Mouse (Mus musculus): ENCODE measurements around the gene Mrtfb.

The Mrtfb gene

DNA sequence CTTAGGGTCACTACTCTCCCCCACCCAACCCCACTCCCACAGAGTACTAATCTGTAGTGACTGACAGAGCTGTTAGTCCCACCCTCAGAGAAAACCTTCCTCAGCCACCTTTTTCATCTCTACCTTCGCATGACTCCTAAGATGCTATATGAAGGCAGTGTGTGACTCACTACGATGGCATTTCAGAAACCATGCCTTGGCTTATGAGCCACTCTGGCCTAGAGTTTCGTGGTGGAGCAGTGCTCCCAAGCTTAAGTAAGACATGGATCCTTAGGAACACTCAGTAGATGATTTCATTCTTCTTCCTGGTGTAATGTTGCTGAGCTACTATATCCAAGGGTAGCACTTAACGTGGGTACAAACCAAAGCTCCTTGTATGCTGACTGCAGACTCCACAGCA is 94.4 kb downstream of the Mrtfb start:
- peak; percentile 64 for DNase-seq (ENCODE audit: low read depth, low spot score)

DNA sequence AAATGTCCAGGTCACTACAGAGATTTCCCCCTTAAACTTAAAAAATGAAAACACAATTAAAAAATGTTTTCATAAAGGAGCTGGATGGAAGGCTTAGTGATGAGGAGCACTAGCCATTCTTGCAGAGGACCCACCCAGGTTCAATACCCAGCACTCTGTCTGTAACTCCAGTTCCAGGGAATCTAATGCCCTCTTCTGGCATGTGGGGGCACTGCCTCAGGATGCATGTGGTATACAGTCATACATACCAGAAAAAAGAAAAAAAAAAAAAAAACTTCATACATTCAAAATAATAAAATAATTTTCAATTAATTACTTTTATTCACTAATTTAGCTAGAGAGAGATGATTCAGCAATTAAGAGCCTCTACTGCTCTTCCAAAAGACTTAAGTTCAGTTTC is 95.0 kb downstream of the Mrtfb start:
- no peak for DNase-seq (ENCODE audit: low read depth, low spot score)

DNA sequence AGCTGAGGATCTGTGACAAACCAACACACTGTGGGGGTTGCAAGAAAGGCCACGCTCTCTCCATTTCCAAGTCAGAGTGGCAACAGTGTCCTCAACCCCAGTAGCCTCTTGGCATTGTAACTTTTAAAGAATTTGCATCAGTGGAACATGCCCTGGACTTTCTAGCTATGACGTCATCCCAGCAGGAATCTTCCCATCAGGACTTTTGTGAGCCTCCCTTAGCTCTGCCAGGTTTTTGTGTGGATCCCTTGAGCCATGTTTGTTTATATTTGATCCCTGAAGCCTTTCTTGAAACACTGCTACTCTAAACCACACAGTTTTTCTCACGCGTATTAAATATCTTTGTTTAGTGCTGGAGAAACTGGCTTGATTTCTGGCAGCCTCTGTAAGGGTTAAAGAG is 97.6 kb downstream of the Mrtfb start:
- no peak for DNase-seq (ENCODE audit: low read depth, low spot score)

GRCm38 (mm10) chr16:13354431-13354830 is 98.2 kb downstream of the Mrtfb start:
- DNase-seq (ENCODE audit: low read depth, low spot score), result no peak

DNA sequence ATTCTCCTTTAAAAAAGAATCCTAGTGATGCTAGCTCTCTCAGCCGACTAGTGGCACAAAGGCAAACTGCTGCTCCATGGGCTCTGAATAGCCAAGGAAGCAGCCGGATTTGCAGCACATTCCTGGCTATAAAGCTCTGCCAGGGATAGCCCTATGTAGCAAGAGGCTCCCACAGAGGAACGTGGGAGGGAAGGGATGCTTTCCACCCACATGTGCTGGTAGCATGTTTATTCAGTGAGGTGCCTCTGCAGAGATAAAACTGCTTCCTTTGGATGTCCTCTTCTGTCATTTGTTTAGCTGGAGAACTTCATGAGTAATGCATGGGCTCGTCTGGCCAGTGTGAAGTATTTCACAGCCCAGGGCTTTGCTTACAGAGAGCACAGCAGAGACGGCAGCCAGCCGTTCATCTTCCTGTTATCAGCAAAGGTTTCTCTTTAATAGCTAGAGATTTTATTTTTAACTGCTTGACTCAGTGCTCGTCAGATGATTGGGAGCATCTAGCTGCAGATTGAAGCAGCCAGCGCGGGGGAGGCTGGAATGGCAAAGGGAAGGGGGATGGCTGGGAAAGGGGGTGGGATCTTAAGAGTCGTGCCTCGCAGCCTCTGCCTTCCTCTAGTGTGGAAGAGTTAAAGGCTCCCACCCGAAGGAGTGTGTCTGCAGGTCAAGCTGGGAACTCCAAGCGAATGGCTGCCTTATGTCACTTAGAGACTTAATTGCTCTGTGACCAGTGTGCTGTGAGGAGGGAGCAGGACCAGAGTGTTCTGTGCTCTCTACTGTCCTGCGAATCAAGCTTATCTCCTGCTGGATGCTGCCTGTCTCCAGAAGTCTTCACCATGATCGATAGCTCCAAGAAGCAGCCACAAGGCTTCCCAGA is 101.8 kb downstream of the Mrtfb start:
- peak; percentile 96 for DNase-seq (ENCODE audit: low read depth, low spot score)

DNA sequence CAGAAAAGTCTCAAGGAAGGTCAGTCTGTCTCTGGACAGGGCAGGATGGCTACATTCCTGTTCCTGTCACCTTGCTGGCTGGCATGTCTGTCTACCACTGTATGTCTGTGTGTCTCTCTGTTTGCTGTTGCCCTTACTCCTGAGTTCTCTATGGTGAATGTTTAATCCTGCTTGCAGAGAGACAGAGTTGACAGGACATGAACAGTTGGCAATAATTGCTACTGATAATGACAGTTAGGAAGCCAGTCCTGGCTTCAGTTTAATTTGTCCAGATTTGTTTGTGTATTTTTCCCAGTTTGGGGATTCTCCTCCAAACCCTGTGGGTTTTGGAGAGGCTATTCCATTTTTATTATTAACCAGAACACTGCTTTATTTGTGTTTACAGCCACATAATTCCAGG is 102.5 kb downstream of the Mrtfb start:
- DNase-seq (ENCODE audit: low read depth, low spot score), result no peak

DNA sequence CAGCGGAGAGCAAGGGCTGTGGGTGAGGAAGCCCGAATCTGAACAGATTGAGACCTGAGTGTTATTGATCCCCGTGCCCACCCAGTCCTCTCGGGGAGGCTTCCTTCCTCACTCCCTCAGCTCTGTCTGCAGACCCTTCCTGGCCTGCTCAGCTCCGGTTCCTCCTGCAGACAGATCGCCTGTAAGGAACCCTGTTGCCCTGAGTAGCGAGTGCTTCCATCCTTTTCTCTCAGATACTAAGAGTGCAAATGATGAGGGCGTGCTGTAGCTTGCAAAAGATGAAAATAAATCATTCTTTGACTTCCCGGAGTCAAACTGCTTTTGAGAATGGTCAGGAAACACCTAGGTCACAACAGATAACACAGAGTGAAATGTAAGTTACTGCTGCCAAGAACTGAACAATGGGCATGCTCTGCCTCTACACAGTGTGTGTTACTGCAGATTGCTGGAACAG is 103.2 kb downstream of the Mrtfb start:
- DNase-seq (ENCODE audit: low read depth, low spot score), result peak; percentile 82

DNA sequence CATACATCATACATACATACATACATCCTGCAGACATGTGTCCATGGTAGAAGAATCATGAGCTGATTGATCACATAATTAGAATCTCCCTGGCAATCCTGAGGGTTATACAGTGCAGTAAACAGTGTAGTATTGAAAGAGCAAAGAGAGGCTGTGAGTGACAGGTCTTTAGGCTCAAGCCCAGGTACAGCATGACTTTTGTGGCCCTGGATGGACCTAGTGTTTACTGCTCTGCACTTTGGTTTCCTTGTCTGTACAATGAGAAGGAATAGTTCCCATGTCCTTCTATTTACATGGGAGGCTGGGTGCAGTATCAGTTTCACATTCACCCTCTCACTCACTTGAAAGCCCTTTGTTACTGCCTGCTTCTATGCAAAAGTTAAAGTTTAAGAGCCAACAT is 103.9 kb downstream of the Mrtfb start:
- DNase-seq (ENCODE audit: low read depth, low spot score), result no peak

DNA sequence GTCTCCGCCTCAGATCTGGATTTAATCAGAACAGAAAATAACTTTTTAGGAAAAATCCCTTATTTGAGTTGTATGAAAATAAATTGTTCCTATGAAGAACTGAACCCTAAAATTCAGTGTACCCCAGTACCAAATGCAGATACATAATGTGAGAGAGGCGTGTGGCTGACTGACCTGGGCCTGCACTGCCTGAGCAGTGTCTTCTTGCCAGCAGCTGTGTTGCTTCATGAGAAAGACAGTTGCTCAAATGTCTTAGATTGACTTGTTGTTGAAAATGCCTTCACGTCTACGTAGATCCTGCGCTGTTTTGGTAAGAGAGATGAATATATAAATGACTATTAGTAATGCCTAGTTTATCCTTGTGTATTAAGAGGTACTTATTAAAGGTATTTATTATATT is 104.6 kb downstream of the Mrtfb start:
- DNase-seq (ENCODE audit: low read depth, low spot score), result no peak

DNA sequence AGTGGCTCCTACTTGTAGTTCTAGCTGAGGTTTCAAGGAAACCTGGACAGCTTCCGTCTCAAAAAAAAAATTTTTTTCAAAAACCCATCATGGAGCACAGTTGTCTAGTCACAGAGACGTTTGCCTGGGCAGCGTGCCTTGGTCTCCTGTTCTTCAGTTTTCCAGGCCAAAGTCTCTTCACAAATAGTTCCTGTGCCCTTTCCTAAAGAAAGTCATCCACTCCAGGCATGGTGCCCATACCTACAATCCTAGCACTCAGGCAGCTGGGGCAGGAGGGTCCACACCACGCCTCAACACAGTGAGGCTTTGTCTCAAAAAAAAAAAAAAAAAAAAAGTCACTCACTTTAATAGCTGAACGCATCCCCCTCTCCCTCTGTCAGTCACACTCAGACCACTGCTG is 106.9 kb downstream of the Mrtfb start:
- no peak for DNase-seq (ENCODE audit: low read depth, low spot score)

GRCm38 (mm10) chr16:13364145-13364544 is 107.9 kb downstream of the Mrtfb start:
- no peak for DNase-seq (ENCODE audit: low read depth, low spot score)

DNA sequence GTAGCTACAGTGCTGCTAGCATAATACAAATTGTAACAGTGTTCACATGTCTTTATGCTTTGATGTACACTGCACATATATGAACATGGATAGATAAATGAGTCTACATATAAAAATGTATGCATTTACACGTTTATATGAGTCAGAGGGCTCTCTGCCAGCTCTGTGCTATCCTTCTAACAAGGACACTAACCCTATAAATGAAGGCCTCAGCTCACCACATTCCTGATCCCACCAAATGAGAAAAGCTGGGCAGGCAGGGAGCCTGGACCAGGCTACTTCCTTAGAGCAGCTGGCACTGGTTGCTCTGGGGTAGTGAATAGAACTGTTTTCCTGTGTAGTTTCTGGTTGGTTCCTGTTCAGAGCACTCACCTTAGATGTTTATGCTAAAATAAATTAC is 110.0 kb downstream of the Mrtfb start:
- DNase-seq (ENCODE audit: low read depth, low spot score), result no peak

DNA sequence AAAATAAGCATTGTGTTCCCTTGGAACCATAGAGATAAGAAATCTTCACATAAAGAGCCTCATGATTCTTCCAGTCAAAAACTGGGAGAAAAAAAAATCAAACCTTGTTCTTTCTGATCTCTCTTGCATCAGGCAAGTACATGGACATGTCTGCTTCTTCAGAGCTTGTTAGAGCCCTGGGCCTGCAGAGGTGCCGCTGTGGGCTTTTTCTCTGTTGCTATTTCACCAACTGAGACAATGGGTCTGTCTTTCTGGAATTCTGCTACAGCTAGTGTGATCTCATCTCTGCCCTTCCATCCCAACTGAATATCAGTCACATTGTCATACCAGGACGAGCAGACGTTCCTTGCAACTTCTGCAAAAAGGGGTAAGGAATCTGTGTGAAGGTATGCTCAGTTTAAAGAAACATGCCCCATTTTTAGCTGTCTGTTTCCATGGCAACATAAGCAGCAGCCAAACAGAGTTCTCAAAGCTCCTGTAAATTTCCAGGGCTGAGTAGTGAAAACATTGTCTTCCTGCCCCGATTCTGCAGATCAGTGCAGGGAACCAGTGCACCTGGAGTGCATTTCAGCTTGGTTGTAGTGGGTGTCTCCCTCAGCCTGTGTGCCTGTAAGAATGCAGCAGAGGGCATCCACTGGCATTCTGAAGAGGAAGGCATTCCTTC is 110.7 kb downstream of the Mrtfb start:
- DNase-seq (ENCODE audit: low read depth, low spot score), result peak; percentile 92

DNA sequence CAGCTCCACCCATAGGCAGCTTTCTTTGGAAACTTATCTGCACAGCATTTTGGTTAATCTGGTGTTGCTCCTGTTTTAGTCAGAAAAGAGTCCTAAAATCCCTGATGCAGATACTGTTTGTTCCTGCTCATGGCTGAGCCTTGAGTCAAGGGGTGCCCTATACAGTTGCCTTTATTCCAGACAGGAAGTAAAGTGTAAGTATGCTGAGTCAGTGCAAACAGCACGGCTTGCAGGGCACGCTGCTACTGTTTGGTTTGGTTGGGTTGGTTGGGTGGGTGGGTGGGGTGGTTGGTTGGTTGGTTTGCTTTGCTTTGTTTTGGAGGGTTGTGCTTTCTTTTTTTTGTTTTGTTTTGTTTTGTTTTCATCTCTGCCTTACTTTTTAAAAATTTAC is 111.2 kb downstream of the Mrtfb start:
- DNase-seq (ENCODE audit: low read depth, low spot score), result no peak

GRCm38 (mm10) chr16:13368645-13369044 is 112.4 kb downstream of the Mrtfb start:
- no peak for DNase-seq (ENCODE audit: low read depth, low spot score)

GRCm38 (mm10) chr16:13371740-13372287 is 115.5 kb downstream of the Mrtfb start:
- DNase-seq (ENCODE audit: low read depth, low spot score), result peak; percentile 98

GRCm38 (mm10) chr16:13372899-13373533 is 116.7 kb downstream of the Mrtfb start:
- DNase-seq (ENCODE audit: low read depth, low spot score), result no peak

- no peak for DNase-seq (ENCODE audit: low read depth, low spot score)
These were observed 120.7 kb downstream of the Mrtfb start for GRCm38 (mm10) chr16:13376947-13377486.

- DNase-seq (ENCODE audit: low read depth, low spot score), result no peak
These were observed 121.9 kb downstream of the Mrtfb start for GRCm38 (mm10) chr16:13378157-13378556.

- no peak for DNase-seq (ENCODE audit: low read depth, low spot score)
These were observed 123.6 kb downstream of the Mrtfb start for GRCm38 (mm10) chr16:13379865-13380264.

DNA sequence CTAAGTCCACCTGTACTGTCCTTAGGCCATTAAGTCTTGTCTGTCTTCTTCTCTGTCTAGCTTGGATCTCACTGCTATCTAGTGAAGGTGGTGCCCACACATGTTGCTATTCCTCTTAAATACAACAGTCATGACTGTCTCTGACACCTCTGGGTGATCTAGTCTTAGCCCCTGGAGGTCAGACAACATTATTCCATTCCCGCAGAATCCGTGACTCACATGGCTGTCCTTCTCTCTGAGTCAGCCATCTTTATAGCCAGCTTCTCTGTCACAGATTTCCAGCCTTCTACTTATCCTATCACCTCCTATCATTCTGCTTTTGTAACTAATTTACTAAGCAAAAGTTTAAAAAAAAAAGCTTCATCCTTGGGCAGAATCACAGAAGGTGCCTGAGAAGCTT is 125.5 kb downstream of the Mrtfb start:
- DNase-seq (ENCODE audit: low read depth, low spot score), result no peak

DNA sequence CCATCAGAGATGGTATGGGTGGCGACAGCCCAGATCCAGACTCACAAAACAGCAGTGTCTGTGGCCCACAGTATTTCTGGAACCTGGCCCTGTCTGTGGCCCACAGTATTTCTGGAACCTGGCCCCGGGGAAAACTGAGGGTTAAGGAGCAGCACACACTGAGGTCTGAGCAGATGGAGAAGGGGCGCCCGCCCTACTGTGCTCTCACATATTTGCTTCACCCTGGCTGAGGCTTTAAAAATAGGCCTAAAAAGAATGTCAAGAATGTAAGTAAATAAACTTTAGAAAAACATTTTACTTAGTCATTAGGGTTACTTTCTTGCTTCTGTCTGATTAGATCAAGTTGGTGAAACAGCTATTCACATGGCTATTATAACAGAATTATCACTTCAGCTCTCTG is 131.0 kb downstream of the Mrtfb start:
- no peak for DNase-seq (ENCODE audit: low read depth, low spot score)
